Mouse (Mus musculus) activated CD4-positive, CD25-positive, alpha-beta regulatory T cell, adult 9 weeks (primary cell): ENCODE data around the gene Gm20741. TPM values are rescaled to one million over a fixed set of nuclear protein-coding genes. Genes with fewer than 3 reads are reported as not detected.

Experiments used
- polyA plus RNA-seq: library from polyadenylated mRNA; unstranded; fragments of 100-300 nt; shearing (Covaris generic); gene quantifications from one replicate; pipeline ENCODE4 v1.2.1, GENCODE M21; 2017

The Gm20741 gene
- polyA plus RNA-seq = not detected

DNA sequence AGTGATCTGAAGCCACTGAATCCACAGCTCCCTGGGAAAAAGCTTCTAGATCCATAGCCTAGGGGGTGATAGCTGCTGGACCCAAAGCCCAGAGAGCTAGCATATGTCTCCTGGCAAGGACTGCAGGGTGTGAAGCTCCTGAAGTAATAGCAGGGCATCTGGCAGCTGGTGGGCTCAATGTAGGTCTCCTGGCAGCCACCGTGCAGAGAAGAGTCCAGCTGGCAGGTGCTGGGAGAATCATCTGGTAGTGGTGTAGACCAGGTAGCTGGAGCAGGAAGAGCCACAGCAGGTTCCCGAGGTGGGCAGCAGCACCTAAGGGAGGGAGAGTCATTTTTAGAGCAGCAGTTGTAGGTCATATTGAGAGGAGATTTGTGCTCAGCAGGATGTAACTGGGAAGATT is at the start of gene Gm20741:
Gene Gm20741 (minus strand): TSS at position 394 of the 400 bp plus-strand sequence.

DNA sequence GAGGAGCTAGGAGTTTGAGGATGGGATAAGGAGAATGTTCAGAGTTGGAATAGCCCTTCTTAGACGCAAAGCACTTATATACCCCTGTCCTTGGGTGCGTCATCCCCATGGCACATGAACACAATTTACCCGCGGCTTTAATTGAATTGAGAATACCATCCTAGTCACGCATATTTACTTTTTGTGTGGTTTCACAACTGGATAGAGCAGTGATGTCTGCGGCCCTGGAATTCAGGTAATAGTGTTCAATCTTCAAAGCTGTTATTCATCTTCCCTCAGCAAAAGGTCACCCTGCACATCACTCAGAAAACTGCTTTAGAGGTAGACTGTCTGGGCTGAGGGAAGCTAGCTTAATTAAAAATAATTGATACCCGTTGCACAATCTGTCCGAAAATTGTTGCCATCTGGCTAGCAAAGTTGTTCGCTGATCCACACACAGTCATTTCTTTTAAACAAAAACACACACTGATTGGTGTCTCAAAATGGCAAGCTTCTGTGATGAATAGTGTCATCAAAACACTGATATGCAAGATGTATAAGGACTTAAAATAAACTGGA is 14.2 kb upstream of the Gm20741 start, which contains the start of gene Krtap14:
Gene Krtap14 (minus strand): TSS at position 51 of the 558 bp plus-strand sequence.

DNA sequence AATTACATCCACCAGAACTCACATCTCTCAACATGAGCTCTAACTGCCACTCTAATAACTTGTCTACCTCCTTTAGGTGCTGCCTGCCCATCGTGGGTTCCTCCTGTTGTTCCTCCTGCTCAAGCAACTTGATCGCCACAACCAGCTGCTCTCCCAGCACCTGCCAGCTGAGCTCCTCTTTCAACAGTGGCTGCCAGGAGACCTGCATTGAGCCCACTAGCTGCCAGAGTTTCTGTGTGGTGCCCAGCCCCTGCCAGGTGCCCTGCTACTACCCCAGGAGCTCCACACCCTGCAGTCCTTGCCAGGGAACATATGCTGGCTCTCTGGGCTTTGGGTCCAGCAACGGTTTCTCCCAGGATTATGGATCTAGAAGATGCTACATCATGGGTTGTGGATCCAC is 8.0 kb upstream of the Gm20741 start, which contains the start of gene Krtap15:
Gene Krtap15 (plus strand): TSS at position 150 of the 400 bp plus-strand sequence.

DNA sequence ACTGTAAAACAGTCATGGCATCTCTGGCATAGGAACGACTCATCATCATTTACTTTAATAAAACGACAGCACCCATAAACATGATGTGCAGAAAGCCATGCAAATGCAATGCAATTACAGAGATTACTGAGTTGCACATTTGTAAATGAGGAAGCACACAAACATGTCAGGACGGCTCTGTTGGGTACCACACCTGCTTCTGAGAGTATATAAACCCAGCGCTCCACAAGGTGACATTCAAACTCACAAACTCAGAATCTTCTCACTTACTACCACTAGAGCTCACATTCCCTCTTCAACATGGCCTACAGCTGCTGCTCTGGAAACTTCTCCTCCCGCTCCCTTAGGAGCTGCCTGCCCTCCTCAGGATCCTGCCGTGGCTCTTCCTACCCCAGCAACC is 34.4 kb downstream of the Gm20741 start, which contains the start of gene Gm5965:
Gene Gm5965 (plus strand): TSS at position 301 of the 400 bp plus-strand sequence.

DNA sequence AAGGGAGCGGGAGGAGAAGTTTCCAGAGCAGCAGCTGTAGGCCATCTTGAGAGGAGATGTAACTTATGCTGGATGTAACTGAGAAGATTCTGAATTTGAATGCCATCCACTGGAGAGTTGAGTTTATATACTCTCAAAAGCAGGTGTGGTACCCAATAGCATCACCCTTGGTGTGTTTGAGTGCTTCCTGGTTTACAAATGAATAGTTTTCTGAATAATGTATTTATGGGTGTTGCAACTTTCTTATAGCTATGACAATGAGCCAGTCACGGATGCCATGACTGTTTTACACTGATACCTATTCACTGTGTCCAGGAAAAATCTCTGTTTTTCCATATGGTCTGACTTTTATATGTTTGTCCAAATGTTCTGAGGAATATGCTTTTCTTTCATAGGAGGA is 37.9 kb downstream of the Gm20741 start, which contains the start of gene 2310057N15Rik:
Gene 2310057N15Rik (minus strand): TSS at position 101 of the 400 bp plus-strand sequence.

Other genes starting within 250 kb of the Gm20741 start
- gene Cldn8, start 249.0 kb downstream of the Gm20741 start, polyA plus RNA-seq = not detected
- gene Krtap24-1, start 199.9 kb downstream of the Gm20741 start, polyA plus RNA-seq = not detected
- not detected for gene 2310079G19Rik, start 184.6 kb downstream of the Gm20741 start, polyA plus RNA-seq
- gene Krtap26-1, start 164.4 kb downstream of the Gm20741 start, polyA plus RNA-seq = not detected
- not detected for gene Krtap27-1, start 140.5 kb downstream of the Gm20741 start, polyA plus RNA-seq
- gene 2310061N02Rik, start 104.3 kb downstream of the Gm20741 start, polyA plus RNA-seq = not detected
- not detected for gene Krtap13-1, start 83.4 kb downstream of the Gm20741 start, polyA plus RNA-seq
- not detected for gene Krtap13, start 60.6 kb downstream of the Gm20741 start, polyA plus RNA-seq
- gene 2310034C09Rik, start 53.4 kb downstream of the Gm20741 start, polyA plus RNA-seq = not detected
- not detected for gene 2310057N15Rik, start 38.0 kb downstream of the Gm20741 start, polyA plus RNA-seq
- not detected for gene Gm5965, start 34.3 kb downstream of the Gm20741 start, polyA plus RNA-seq
- gene Krtap15, start 8.0 kb upstream of the Gm20741 start, polyA plus RNA-seq = not detected
- gene Krtap14, start 13.9 kb upstream of the Gm20741 start, polyA plus RNA-seq = not detected
- not detected for gene Krtap19-1, start 57.2 kb upstream of the Gm20741 start, polyA plus RNA-seq
- gene Krtap19-2, start 62.0 kb upstream of the Gm20741 start, polyA plus RNA-seq = not detected
- not detected for gene Krtap19-3, start 65.8 kb upstream of the Gm20741 start, polyA plus RNA-seq
- not detected for gene Krtap19-4, start 72.9 kb upstream of the Gm20741 start, polyA plus RNA-seq
- not detected for gene Krtap19-5, start 84.2 kb upstream of the Gm20741 start, polyA plus RNA-seq
- gene Krtap19-9b, start 120.0 kb upstream of the Gm20741 start, polyA plus RNA-seq = not detected
- not detected for gene Krtap16-3, start 150.7 kb upstream of the Gm20741 start, polyA plus RNA-seq
- not detected for gene Krtap22-2, start 198.5 kb upstream of the Gm20741 start, polyA plus RNA-seq
- not detected for gene Gm10229, start 203.1 kb upstream of the Gm20741 start, polyA plus RNA-seq
- not detected for gene Krtap6-1, start 219.5 kb upstream of the Gm20741 start, polyA plus RNA-seq
- gene Gm10228, start 229.3 kb upstream of the Gm20741 start, polyA plus RNA-seq = not detected
- not detected for gene Krtap6-5, start 235.7 kb upstream of the Gm20741 start, polyA plus RNA-seq